Mouse (Mus musculus): ENCODE results near the gene Ube2v1. TPM values are rescaled to one million over a fixed set of nuclear protein-coding genes. Genes with fewer than 3 reads are reported as not detected.
A peak's percentile ranks its signal among the peaks of the same experiment; 100 is the strongest.

Gene Ube2v1
- polyA plus RNA-seq, 1 experiment from 2014 or later, result 280 TPM

GRCm38 (mm10) chr2:167565312-167565656, 66.6 kb downstream of the Ube2v1 start:
- Histone ChIP-seq H3K4me2 (peak overlapping the region; percentile 46; the same call in 1 of the 2 replicates), H3K9ac (no peak overlapping the region), H3K36me3 (no peaks in the 10 kb centered on the region), H3K27ac (peak overlapping the region; percentile 96), H3K4me1 (peaks cover 57% of the 10 kb centered on the region), H3K27me3 (no peaks in the 10 kb centered on the region), H3K9me3 (no peaks in the 10 kb centered on the region), H3K4me3 (0 out of 2 replicates have a peak overlapping the region, but pooled peaks have one; percentile 11)
- WGBS, result 48% methylated on average over 3 of the region's 3 CpGs
- no peak for ATAC-seq (ENCODE audit: borderline replicate concordance, extremely low read depth, low FRiP score, low TSS enrichment)

- H3K9ac ChIP-seq, result no peak overlapping the region
- H3K4me3 ChIP-seq, result no peak overlapping the region
- ATAC-seq (ENCODE audit: borderline replicate concordance, extremely low read depth, low FRiP score, low TSS enrichment), result no peak
- H3K27ac ChIP-seq, result peak overlapping the region; percentile 96
- H3K4me1 ChIP-seq, result peaks cover 57% of the 10 kb centered on the region
- H3K4me2 ChIP-seq, result peak overlapping the region; percentile 7; the same call in 1 of the 2 replicates
- H3K36me3 ChIP-seq, result no peaks in the 10 kb centered on the region
- 64% methylated on average over 13 of the region's 13 CpGs for WGBS
- no peaks in the 10 kb centered on the region for H3K27me3 ChIP-seq
- no peaks in the 10 kb centered on the region for H3K9me3 ChIP-seq
Observed at GRCm38 (mm10) chr2:167564551-167565311, 67.2 kb downstream of the Ube2v1 start.

DNA sequence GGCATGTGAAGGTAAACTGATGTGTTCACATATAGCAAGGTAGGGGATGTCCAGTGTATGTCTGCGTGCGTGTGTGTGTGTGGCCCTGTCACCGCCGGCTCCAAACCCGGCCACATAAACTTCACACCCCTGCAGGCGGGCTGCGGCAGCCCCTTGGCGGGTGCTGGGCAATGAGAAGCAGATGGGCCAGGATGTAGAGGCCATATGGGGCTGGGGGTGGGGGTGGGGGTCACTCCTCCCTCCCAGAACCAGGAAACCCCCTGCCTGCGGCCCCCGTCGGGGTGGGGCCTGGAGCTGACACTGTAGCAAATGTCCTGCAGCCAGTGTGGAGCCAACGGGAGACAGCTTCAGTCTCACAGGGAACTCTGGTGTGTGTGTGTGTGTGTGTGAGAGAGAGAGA, 68.2 kb downstream of the Ube2v1 start:
- H3K4me3 ChIP-seq, result no peak overlapping the region
- peak overlapping the region; percentile 96 for H3K27ac ChIP-seq
- WGBS, result 40% methylated on average over 12 of the region's 12 CpGs
- no peaks in the 10 kb centered on the region for H3K27me3 ChIP-seq
- H3K36me3 ChIP-seq, result no peaks in the 10 kb centered on the region
- H3K4me1 ChIP-seq, result peaks cover 61% of the 10 kb centered on the region
- no peaks in the 10 kb centered on the region for H3K9me3 ChIP-seq
- peak overlapping the region; percentile 7; the same call in 1 of the 2 replicates for H3K4me2 ChIP-seq
- peak; percentile 91 for ATAC-seq (ENCODE audit: borderline replicate concordance, extremely low read depth, low FRiP score, low TSS enrichment)
- no peak overlapping the region for H3K9ac ChIP-seq

DNA sequence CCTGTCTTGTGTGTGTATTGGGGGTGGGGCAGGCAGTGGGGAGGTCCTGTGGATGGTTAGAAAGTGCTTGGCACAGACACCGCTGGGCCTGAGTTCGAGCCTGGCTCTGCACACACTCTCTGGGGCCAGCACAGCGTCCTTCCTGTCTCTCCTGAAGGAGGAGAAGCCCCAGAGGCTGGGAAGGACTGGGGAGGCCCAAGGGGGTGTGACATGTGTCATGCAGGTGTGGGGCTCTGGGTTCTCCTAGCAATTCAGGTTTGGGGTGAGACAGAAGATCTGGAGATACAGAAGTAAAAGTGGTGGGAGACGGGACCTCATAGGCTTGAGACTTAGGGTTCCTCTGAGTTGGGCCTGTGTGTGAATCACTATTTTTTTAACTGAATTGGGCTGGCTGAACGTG, 68.9 kb downstream of the Ube2v1 start:
- peaks cover 56% of the 10 kb centered on the region for H3K4me1 ChIP-seq
- H3K4me2 ChIP-seq, result no peak overlapping the region
- no peak overlapping the region for H3K4me3 ChIP-seq
- no peak for ATAC-seq (ENCODE audit: borderline replicate concordance, extremely low read depth, low FRiP score, low TSS enrichment)
- H3K27ac ChIP-seq, result peak overlapping the region; percentile 96
- no peaks in the 10 kb centered on the region for H3K27me3 ChIP-seq
- no peak overlapping the region for H3K9ac ChIP-seq
- H3K36me3 ChIP-seq, result no peaks in the 10 kb centered on the region
- no peaks in the 10 kb centered on the region for H3K9me3 ChIP-seq
- WGBS, result 50% methylated on average over 5 of the region's 5 CpGs

DNA sequence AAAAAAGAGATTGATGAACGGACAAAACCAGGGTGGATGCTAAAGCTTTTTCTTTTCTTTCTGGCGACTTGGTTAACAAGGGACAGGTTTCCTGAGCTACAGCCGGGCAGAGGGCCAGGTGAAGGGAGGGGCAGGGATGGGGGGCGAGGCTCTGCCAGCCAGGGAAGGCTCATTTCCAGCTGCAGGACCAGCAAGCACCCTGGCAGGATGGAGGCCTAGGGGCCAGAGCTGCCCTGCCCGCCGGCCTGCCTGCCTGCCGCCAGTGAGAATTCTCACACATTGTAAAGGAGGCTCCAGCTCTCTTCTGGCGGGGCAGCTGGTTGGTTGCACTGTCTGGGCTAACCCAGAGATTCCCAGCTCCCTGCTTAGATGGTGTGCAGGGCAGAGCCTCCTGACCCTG, 69.8 kb downstream of the Ube2v1 start:
- no peak for ATAC-seq (ENCODE audit: borderline replicate concordance, extremely low read depth, low FRiP score, low TSS enrichment)
- Histone ChIP-seq H3K36me3 (no peaks in the 10 kb centered on the region), H3K27ac (peak overlapping the region; percentile 83), H3K4me1 (peaks cover 55% of the 10 kb centered on the region), H3K4me2 (no peak overlapping the region), H3K27me3 (no peaks in the 10 kb centered on the region), H3K9ac (no peak overlapping the region), H3K4me3 (no peak overlapping the region), H3K9me3 (no peaks in the 10 kb centered on the region)
- WGBS, result 19% methylated on average over 8 of the region's 8 CpGs

DNA sequence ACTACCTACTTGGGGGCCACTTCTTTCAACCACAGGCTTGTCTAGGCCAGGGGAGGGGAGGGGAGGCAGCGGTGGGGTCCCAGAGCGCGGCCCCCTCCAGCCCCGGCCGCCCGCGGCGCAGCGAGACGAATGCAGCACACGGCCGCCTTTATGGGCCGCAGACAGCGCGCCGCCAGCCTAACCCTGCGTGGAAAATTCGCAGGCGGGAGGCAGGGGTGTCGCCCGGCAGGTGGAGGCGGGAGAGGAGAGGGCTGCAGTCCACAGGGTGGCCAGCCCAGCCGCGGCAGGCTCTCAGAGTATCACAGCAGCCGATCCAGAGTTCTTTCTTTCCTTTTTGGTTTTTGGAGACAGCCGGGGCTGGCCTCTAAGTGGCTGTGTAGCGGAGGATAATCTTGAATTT, 72.5 kb downstream of the Ube2v1 start:
- Histone ChIP-seq H3K9ac (peak overlapping the region; percentile 1; the same call in 1 of the 2 replicates), H3K4me2 (peak overlapping the region; percentile 42), H3K27me3 (no peaks in the 10 kb centered on the region), H3K27ac (no peak overlapping the region), H3K36me3 (no peaks in the 10 kb centered on the region), H3K4me3 (peak overlapping the region; percentile 0; the same call in 1 of the 2 replicates), H3K9me3 (no peaks in the 10 kb centered on the region), H3K4me1 (peaks cover 37% of the 10 kb centered on the region)
- ATAC-seq (ENCODE audit: borderline replicate concordance, extremely low read depth, low FRiP score, low TSS enrichment), result no peak
- 15% methylated on average over 27 of the region's 27 CpGs for WGBS

Small RNAs within 50 kb of the gene (microRNA-seq; reads per million reads assigned to microRNA genes)
- gene Gm22355, result not detected

Other genes starting within 250 kb of the Ube2v1 start
- 20.3 and 21.4 TPM in 2 replicates for gene Slc9a8, start 210.4 kb downstream of the Ube2v1 start, polyA plus RNA-seq (2015; fragmentation: Nextera tagmentation; extraction: Ambion mirVana)
- gene Rnf114, start 139.4 kb downstream of the Ube2v1 start, polyA plus RNA-seq (2015; fragmentation: Nextera tagmentation; extraction: Ambion mirVana), result 99.8 and 102 TPM in 2 replicates
- gene Spata2, start 139.2 kb downstream of the Ube2v1 start, polyA plus RNA-seq (2015; fragmentation: Nextera tagmentation; extraction: Ambion mirVana), result 12.3 and 15.7 TPM in 2 replicates
- gene Snai1, start 93.9 kb downstream of the Ube2v1 start, polyA plus RNA-seq (2015; fragmentation: Nextera tagmentation; extraction: Ambion mirVana), result 107 and 109 TPM in 2 replicates
- 3.2 and 3.5 TPM in 2 replicates for gene Gm20431, start 29.4 kb upstream of the Ube2v1 start, polyA plus RNA-seq (2015; fragmentation: Nextera tagmentation; extraction: Ambion mirVana)
- 61.4 and 68.1 TPM in 2 replicates for gene Cebpb, start 56.8 kb upstream of the Ube2v1 start, polyA plus RNA-seq (2015; fragmentation: Nextera tagmentation; extraction: Ambion mirVana)
- 41.7 and 43.8 TPM in 2 replicates for gene Tmem189, start 57.7 kb upstream of the Ube2v1 start, polyA plus RNA-seq (2015; fragmentation: Nextera tagmentation; extraction: Ambion mirVana)